Mouse (Mus musculus) inflammation-experienced regulatory T-cells, adult 6 months (primary cell): ENCODE measurements around the gene Dohh. TPM values are rescaled to one million over a fixed set of nuclear protein-coding genes. Genes with fewer than 3 reads are reported as not detected.
A peak's percentile ranks its signal among the peaks of the same experiment; 100 is the strongest.

Experiments
- ATAC-seq: one replicate; pipeline ENCODE4 v1.8.0; 2017
- polyA plus RNA-seq, 3 experiments: library from polyadenylated mRNA; unstranded; fragments of 100-300 nt; shearing (Covaris generic); gene quantifications; one replicate each; pipeline ENCODE4 v1.2.1; 2017

Dohh gene
- polyA plus RNA-seq, 3 experiments from 2014 or later, result 9.2 to 17.9 (median 10.9) TPM

- ATAC-seq, result peak; percentile 97
Measured at GRCm38 (mm10) chr10:81356991-81357844, 27.0 kb upstream of the Dohh start, which contains the start of gene Mfsd12. Gene Mfsd12, plus strand, starts transcription at chr10:81357491.

GRCm38 (mm10) chr10:81358209-81358608 lies 26.0 kb upstream of the Dohh start:
- no peak for ATAC-seq

DNA sequence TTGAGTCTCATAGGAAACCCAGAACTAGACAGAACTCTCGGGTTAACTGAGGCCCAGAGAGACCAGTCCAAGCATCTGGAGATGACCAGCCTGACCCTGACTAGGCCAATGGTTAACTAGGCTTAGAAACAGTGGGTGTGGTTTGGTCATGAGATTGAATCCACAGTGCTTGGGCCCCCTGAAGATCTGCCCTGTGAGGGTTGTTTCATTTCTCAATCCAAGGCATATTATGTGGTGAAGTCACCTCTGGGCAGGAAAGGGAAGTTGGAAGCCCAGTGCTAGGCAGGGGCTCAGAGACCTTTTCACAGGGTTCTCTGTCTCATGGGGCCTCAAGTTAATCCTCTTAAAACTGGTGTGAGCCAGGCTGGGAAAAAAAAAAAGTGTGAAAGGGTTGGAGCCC lies 25.4 kb upstream of the Dohh start:
- ATAC-seq, result no peak

DNA sequence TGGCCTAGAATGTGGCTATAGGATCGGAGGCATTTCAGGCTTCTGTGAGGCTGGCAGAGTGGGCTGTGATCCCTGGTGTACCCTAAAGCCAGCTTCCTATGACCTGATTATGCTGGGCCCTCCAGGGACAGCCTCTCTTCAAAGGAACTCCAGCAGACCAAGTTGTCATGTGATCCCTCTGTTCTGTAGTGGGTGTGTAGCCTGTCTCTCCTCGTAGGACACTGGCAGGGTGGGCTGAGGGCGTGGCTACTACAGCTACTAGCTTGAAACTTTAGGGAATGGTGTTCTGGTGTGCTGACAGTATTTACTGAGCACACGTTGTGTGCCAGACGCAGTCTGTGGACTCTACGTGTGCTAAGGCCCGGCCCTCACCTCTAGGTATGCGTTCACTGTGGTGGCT lies 23.5 kb upstream of the Dohh start:
- ATAC-seq, result no peak

- ATAC-seq, result no peak
Measured at GRCm38 (mm10) chr10:81362336-81362949, 21.8 kb upstream of the Dohh start.

DNA sequence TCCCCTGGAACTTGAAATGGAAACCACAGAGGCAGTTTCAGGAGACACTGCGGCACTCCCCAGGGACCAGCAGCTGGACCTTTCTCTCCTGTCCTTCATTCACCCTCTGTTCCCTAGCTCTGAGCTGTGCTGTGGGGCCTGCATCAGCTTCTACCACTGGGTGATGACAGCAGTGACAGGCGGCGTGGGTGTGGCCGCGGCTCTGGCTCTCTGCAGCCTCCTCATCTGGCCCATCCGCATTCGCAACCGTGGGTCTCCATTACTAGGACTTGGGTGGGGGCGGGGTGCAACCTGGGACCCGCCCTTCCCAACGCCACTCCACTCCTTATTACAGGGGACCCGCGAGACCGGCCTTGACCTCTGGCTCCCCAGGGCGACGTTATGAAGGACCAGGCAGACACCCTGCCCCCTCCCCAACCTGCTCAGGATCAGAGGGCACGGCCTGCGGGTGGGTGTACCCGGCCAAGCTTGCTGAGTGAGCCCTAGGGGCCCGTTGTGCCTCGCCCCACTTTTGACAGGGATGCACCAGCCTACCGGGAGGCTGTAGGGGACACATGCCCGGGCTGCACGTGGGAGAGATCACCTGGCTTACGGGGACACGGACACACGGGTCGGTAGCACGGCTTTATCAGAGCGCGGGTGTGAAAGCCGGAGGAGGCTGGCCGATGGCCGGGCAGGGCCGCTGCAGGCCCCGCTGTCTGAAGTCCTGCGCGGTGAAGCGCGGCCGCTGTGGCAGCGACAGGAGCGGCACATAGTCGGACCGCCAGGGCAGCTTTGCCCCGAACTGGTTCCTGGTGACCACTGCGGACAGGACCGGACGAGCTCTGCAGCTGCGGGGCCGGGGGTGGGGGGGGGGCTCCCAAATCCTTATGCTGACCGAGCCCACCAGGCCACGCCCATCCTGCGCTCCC lies 20.5 kb upstream of the Dohh start:
- no peak for ATAC-seq

DNA sequence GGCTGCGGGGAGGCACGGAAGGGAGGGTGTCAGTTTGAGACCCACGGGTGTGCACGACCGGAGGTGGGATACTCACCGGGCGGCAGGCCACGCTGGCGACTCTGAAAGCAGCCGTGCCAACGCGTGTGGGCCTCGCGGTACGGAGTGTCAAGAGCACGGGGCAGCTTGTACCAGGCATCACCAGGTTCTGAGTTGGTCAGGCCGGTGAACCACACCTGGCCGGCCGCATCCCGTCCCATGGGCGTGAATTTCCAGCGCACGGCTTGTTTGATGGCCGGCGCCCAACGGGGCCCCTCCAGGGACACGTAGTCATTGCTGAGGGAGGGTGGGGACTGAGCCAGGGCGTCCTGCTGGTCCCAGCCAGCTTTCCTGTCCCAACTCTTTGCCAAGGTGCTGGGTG lies 19.6 kb upstream of the Dohh start:
- ATAC-seq, result no peak

DNA sequence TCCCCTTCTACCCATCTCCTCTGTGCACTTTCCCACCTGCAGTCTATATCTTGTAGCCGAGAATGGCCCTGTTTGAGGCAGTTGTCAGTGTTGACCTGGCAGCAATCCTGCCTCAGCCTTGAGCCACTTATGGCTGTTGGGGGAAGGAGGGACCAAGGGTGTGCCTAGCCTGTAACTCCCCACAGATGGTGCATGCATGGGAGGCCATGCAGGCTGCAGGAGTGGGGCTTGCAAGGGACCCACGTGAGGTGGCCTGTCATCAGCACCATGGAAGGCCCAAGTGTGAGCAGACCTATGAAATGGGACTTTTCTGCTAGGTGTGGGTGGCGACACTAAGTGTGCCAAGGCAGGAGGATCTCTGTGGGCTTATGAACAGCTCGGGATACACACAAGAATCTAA lies 19.2 kb upstream of the Dohh start:
- no peak for ATAC-seq

GRCm38 (mm10) chr10:81365672-81366476 lies 18.4 kb upstream of the Dohh start, which contains the start of gene 4930404N11Rik:
Gene 4930404N11Rik, minus strand, starts transcription at chr10:81365816.
- no peak for ATAC-seq

DNA sequence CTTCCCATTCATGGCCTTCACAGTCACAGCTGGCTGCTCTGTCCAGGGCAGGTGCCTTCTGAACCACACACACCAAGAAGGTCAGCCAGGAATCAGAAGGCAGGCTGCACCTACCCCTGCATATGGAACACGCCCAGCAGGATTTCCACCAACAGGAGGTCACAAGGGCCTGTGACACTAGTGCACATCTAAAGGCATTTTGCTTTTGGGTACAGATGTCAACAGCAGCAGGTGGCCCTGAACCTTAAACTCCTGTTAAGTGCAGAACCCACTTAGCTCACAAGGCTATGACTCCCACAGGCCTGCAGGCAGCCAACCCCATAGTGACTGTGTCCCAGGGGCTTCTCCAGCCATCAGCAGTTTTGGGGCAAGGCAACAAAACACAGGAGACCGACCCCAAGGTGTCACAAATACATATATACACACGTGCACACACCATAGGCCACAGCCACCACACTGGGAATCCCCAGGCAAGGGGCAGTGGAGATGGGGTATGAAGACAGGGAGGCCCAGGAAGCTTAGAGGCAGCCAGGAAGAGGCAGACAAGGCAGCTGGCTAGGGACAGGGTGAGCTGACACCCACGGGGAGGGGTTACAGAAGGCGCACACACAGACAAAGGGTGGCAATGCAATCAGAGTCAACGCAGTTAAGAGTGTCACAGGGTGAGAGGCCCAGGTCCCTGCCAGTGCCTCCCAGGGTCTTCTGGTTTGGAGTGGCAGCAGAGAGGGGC lies 17.6 kb upstream of the Dohh start:
- no peak for ATAC-seq

DNA sequence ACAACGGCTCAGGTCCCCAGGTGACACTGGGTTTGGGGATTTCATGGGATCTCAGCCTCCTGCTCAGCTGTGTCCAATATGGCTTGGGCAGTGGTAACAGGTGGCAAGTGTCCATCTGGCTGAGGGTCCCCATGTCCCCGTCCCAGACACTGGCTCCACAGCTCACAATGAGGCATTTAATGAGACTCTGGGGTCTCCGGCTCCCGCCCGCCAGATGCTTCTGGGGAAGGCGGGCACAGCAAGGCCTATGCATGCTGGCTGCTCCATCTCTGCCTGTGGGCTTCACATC lies 17.1 kb upstream of the Dohh start:
- no peak for ATAC-seq

DNA sequence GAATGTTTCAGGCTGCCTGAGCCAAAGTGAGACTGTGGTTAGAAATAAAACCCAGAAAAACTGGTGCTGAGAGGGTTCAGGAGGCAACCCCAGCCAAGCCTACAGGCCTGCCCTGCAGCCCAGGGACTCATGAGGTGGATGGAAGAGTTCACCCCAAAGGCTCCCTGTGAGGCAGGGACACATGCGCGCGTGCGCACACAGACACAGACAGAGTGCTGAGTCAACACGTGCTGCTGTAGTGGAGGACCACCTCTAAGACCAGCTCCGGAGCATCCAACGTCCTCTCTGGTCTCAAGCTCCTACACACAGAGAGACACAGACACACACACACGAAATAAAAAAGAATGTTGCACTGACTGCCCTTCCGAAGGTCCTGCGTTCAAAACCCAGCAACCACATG lies 8.9 kb upstream of the Dohh start:
- no peak for ATAC-seq

DNA sequence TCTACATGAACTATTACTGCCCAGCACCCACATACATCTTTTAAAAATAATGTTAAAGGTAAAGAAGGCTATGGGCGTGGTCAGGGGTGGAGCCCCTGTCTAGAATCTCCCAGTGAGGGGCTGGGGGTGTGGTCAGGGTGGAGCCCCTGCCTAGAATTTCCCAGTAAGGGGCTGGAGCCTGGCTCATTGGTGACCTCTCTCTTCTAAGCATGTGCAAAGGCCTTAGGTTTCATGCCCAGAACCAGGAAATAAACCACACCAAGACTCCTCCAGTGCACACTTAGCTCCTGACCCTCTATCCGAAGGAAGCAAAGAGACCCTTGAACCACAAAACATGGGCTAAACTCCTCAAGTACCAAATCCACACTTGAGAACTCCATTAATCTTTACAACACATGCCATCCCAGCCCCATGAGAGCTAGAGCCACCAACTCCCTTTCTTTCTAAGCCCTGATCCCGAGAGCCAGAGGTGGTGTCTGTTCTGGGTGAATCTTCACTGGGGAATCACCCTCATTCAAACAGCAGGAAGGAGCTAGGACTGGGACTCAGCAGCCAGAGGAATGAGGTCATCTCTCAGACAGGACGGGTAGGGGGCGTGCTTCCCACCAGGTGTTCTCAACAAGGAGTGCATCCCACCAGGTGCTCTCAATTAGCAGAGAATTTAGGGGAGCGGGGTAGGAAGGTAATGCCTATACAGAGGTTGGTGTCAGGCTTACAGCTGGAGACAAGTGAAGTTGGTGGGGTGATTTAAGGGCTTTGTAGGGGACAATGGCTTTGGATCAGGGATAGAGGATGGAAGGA lies 7.5 kb upstream of the Dohh start:
- ATAC-seq, result no peak

DNA sequence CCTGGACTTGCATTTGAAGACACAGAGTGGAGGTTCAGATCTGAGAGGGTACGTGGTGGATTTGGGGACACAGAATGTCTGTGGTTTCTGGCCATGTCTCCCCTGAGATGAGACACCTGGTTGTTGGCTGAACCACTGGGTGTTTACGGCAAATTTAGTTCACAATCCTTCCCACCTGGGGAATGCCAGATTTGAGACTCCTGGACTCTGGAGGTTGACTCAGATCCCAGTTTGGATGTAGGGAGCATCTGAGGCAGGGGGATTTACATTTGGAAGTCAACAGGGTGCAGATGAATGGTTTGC lies 6.9 kb upstream of the Dohh start:
- no peak for ATAC-seq

- no peak for ATAC-seq
Measured at GRCm38 (mm10) chr10:81377793-81378552, 6.3 kb upstream of the Dohh start, which contains the start of gene Fzr1. Gene Fzr1, minus strand, starts transcription at chr10:81378516.

DNA sequence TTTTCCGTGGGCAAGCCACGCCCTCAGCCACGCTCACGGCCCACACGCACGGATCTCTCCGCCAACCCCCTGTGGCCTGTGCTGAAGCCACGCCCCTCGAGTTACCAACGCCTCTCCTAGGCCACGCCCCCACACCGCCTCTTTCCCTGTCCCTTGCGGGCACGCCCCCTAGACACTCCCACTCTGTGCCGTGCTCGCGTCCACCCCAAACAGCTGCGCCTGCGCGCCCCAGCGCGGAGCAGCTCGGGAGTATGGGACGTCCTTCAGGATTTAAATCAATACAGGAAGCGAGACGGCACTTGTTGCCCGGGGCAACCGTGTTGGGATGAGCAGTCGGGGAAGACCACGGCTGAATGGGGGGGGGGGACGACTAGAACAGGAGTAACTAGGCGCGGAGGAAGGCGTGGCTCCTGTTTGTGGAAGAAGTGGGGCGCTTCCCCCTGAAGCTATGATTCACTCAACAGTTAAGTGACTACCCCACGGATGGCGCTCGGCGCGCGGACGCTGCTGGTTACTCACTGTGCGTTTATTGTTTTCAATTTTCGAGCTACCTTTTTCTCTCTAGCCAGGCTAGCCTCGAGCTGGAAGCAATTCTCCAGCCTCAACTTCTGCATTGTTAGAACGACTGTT lies 5.6 kb upstream of the Dohh start:
- ATAC-seq, result peak; percentile 93

DNA sequence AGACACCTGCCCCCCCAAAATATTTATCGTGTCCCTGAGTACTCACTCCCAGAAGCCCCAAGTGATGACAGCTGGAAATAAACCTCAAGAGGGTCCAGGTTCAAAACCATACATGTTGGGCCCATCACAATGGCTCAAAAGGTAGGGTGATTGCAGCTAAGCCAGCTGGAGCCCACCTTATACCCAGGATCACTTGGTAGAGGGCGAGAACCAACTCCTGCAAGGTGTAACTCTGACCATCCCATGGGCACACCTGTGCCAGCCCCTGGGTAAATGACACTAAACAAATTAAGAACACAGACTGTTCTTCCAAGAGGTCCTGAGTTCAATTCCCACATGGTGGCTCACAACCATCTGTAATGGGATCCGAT lies 5.1 kb upstream of the Dohh start:
- ATAC-seq, result no peak

DNA sequence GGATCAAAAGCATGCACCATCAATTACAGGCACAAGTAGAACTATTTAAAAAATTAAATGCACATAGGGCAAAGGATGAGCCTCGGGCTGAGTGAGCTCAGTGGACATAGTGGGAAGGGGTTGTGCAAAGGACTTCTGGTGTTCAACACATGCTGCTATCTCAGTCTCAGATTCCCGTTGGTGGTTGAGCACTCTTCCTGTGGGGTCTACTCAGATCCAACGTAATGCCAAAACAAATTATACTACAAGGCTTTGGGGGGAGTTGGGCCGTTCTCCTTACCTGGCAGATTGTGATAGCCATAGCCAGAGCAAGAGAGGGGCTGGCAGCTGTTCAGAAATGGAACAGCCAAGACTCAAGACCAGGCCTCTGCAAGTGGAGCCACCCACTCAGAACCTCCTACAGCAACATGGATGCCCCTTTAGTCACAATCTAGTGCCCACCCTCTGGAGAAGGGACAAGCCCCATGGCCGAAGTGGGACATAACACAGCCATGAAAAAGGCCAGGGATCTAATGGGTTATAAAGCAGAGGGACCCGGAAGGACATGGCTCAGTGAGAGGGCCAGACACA lies 4.3 kb upstream of the Dohh start:
- ATAC-seq, result no peak

GRCm38 (mm10) chr10:81382039-81382438 lies 2.2 kb upstream of the Dohh start:
- no peak for ATAC-seq
